Mouse (Mus musculus) CH12.LX (cell line): ENCODE measurements at regions not wholly inside any gene's neighbourhood (a gene's known extent, or its start where the extent isn't known, plus 50 kb on each side); places are given as distances from the start of the nearest gene placed in this dataset.

Experiments
- DNase-seq: peaks from one replicate; pipeline ENCODE4 v3.0.0-alpha.2; 2013; ENCODE audit errors: extremely low read depth
- H3K27ac ChIP-seq: 2 replicates; pipeline ENCODE4 v1.5.1; 2012; ENCODE audit warnings: low read depth, mild to moderate bottlenecking, control low read depth, moderate library complexity; ENCODE audit not compliant: insufficient read depth
- H3K27me3 ChIP-seq: replicated peaks from 2 replicates; pipeline ENCODE3; 2012; ENCODE audit warnings: inconsistent platforms
- H3K36me3 ChIP-seq, 2 experiments: replicated peaks in 1 of 2; 2 replicates each; pipeline versions ENCODE3 to v1.6.1; 2012; ENCODE audit warnings: inconsistent platforms in 1 of 2, low read length in 1 of 2, mild to moderate bottlenecking in 1 of 2, mixed read lengths in 1 of 2, moderate library complexity in 1 of 2; ENCODE audit not compliant: control insufficient read depth in 1 of 2, insufficient read depth in 1 of 2
- H3K4me1 ChIP-seq, 2 experiments: 2 replicates each; pipeline ENCODE4 v1.6.1; 2012; ENCODE audit warnings: inconsistent platforms in 1 of 2, moderate library complexity in 1 of 2; ENCODE audit not compliant: insufficient read depth in 2 of 2, control insufficient read depth in 1 of 2
- H3K4me2 ChIP-seq: 2 replicates; pipeline ENCODE4 v1.6.1; 2012; ENCODE audit warnings: low read depth, mild to moderate bottlenecking, control low read depth; ENCODE audit not compliant: poor library complexity, insufficient read depth, severe bottlenecking
- H3K4me3 ChIP-seq, 3 experiments: fragments of 150-350 bp in 1 of 3; sonication (generic) in 1 of 3; replicated peaks in 1 of 3; 2 replicates each; pipeline versions ENCODE3 to v1.5.1; 2011 to 2012; ENCODE audit warnings: low read depth in 2 of 3, low read length in 2 of 3, mild to moderate bottlenecking in 2 of 3, moderate library complexity in 2 of 3, control low read depth in 1 of 3, improper control_type of control experiment in 1 of 3, inconsistent platforms in 1 of 3, mixed read lengths in 1 of 3; ENCODE audit not compliant: poor library complexity in 1 of 3
- H3K79me2 ChIP-seq: replicated peaks from 2 replicates; pipeline ENCODE4 v1.6.1; 2012; ENCODE audit warnings: mild to moderate bottlenecking, moderate library complexity; ENCODE audit not compliant: control insufficient read depth, poor library complexity, insufficient read depth, severe bottlenecking; ENCODE audit errors: extremely low read depth
- H3K9ac ChIP-seq: 2 replicates; pipeline ENCODE4 v1.6.1; 2012; ENCODE audit warnings: low read depth, mild to moderate bottlenecking, control low read depth, moderate library complexity; ENCODE audit not compliant: insufficient read depth
- H3K9me3 ChIP-seq: replicated peaks from 2 replicates; pipeline ENCODE3; 2012; ENCODE audit warnings: low read length, inconsistent platforms, mixed read lengths
- BHLHE40 ChIP-seq: IDR thresholded peaks from 2 replicates; pipeline ENCODE4 v1.6.1; 2011; ENCODE audit warnings: mild to moderate bottlenecking, low read depth, low read length, improper control_type of control experiment
- CTCF ChIP-seq, 2 experiments: IDR thresholded peaks in 1 of 2; conservative IDR thresholded peaks in 1 of 2; 2 replicates each; pipeline ENCODE4 v1.5.1; 2011 to 2012; ENCODE audit warnings: low read depth in 2 of 2, low read length in 2 of 2, improper control_type of control experiment in 1 of 2, inconsistent platforms in 1 of 2, mild to moderate bottlenecking in 1 of 2, moderate library complexity in 1 of 2
- ELF1 ChIP-seq: IDR thresholded peaks from 2 replicates; pipeline ENCODE4 v1.6.1; 2014; ENCODE audit warnings: low read depth, mild to moderate bottlenecking, inconsistent platforms, low read length, improper control_type of control experiment
- EP300 ChIP-seq: IDR thresholded peaks from 2 replicates; pipeline ENCODE4 v1.6.1; 2011; ENCODE audit warnings: low read length, improper control_type of control experiment
- ETS1 ChIP-seq: conservative IDR thresholded peaks from 2 replicates; pipeline ENCODE4 v1.6.1; 2012; ENCODE audit warnings: low read depth, mild to moderate bottlenecking, inconsistent platforms, low read length, improper control_type of control experiment, moderate library complexity
- GABPA ChIP-seq: IDR thresholded peaks from 2 replicates; pipeline ENCODE4 v1.6.1; 2012; ENCODE audit warnings: low read depth, low read length, improper control_type of control experiment, inconsistent platforms; ENCODE audit not compliant: insufficient replicate concordance
- HCFC1 ChIP-seq: IDR thresholded peaks from 2 replicates; pipeline ENCODE4 v1.6.1; 2012; ENCODE audit warnings: low read depth, mild to moderate bottlenecking, inconsistent platforms, low read length, improper control_type of control experiment
- KAT2A ChIP-seq: IDR thresholded peaks from 2 replicates; pipeline ENCODE4 v1.6.1; 2012; ENCODE audit warnings: low read length, improper control_type of control experiment, inconsistent platforms; ENCODE audit not compliant: insufficient replicate concordance
- MAFK ChIP-seq: IDR thresholded peaks from 2 replicates; pipeline ENCODE4 v1.6.1; 2011; ENCODE audit warnings: low read length, improper control_type of control experiment; ENCODE audit not compliant: insufficient replicate concordance
- MAZ ChIP-seq: IDR thresholded peaks from 2 replicates; pipeline ENCODE4 v1.6.1; 2012; ENCODE audit warnings: low read depth, mild to moderate bottlenecking, inconsistent platforms, low read length, improper control_type of control experiment, moderate library complexity
- MEF2A ChIP-seq: IDR thresholded peaks from 2 replicates; pipeline ENCODE4 v1.6.1; 2014; ENCODE audit warnings: low read depth, mild to moderate bottlenecking, inconsistent platforms, low read length, improper control_type of control experiment, borderline replicate concordance
- MYC ChIP-seq: IDR thresholded peaks from 2 replicates; pipeline ENCODE4 v1.6.1; 2011; ENCODE audit warnings: low read depth, mild to moderate bottlenecking, improper control_type of control experiment, low read length
- NELFE ChIP-seq: IDR thresholded peaks from 2 replicates; pipeline ENCODE4 v1.6.1; 2011; ENCODE audit warnings: low read depth, low read length, improper control_type of control experiment
- POLR2A ChIP-seq: IDR thresholded peaks from 2 replicates; pipeline ENCODE4 v1.6.1; 2011; ENCODE audit warnings: low read depth, mild to moderate bottlenecking, improper control_type of control experiment, low read length
- POLR2AphosphoS2 ChIP-seq: IDR thresholded peaks from 2 replicates; pipeline ENCODE4 v1.6.1; 2011; ENCODE audit warnings: low read depth, low read length, improper control_type of control experiment
- RAD21 ChIP-seq: IDR thresholded peaks from 2 replicates; pipeline ENCODE4 v1.6.1; 2011; ENCODE audit warnings: low read depth, mild to moderate bottlenecking, low read length, improper control_type of control experiment, moderate library complexity
- SIN3A ChIP-seq: IDR thresholded peaks from 2 replicates; pipeline ENCODE4 v1.6.1; 2012; ENCODE audit warnings: low read length, improper control_type of control experiment, inconsistent platforms
- TBP ChIP-seq: conservative IDR thresholded peaks from 2 replicates; pipeline ENCODE4 v1.6.1; 2011; ENCODE audit warnings: low read depth, low read length, improper control_type of control experiment
- USF1 ChIP-seq: IDR thresholded peaks from 2 replicates; pipeline ENCODE4 v1.6.1; 2014; ENCODE audit warnings: low read depth, mild to moderate bottlenecking, inconsistent platforms, low read length, improper control_type of control experiment
- USF2 ChIP-seq: conservative IDR thresholded peaks from 2 replicates; pipeline ENCODE4 v1.6.1; 2011; ENCODE audit warnings: low read depth, low read length, improper control_type of control experiment
- ZC3H11A ChIP-seq: IDR thresholded peaks from 2 replicates; pipeline ENCODE4 v1.6.1; 2012; ENCODE audit warnings: low read depth, mild to moderate bottlenecking, inconsistent platforms, low read length, improper control_type of control experiment
- ZKSCAN1 ChIP-seq: IDR thresholded peaks from 2 replicates; pipeline ENCODE4 v1.6.1; 2012; ENCODE audit warnings: low read depth, inconsistent platforms, low read length, improper control_type of control experiment, borderline replicate concordance
- ZMIZ1 ChIP-seq: IDR thresholded peaks from 2 replicates; pipeline ENCODE4 v1.6.1; 2012; ENCODE audit warnings: low read depth, mild to moderate bottlenecking, inconsistent platforms, low read length, improper control_type of control experiment
- ZNF384 ChIP-seq: IDR thresholded peaks from 2 replicates; pipeline ENCODE4 v1.6.1; 2012; ENCODE audit warnings: low read depth, low read length, improper control_type of control experiment, inconsistent platforms
- dilution Hi-C: fragments of 300-500 bp; cut with MboI; formaldehyde crosslinking; loops from 2 replicates; pipeline ENCODE4 v1.14.3; 2020; ENCODE audit warnings: low sequenced_read_pairs; ENCODE audit not compliant: extremely low pct_unique_long_range_greater_than_20kb, extremely low pct_ligation_motif_present
- in situ Hi-C: fragments of 300-500 bp; cut with MboI; formaldehyde crosslinking; loops from 3 replicates; pipeline ENCODE4 v1.14.3; 2019; ENCODE audit warnings: low sequenced_read_pairs, low pct_ligation_motif_present, low pct_unique_long_range_greater_than_20kb, mixed read lengths

DNA sequence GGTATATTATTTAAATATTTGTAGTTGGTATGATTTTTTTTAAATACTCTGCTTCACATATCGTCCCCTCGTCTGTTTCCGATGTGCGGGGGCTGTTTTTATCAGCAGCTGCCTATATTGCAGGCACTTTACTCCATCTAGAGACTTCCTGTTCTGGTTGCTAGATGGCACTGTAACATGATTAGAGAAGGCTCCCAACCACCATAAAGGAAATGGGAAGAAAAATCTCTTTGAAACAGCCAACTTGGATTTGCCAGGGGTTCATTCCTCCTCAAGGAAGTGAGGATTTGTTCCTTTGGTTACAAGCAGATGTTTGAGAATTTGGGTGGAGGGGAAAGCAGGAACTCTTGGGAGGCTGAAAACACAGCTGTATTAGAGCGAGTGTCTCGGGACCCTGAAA lies 112.3 kb upstream of the Ndn start:
- dilution Hi-C loops, result no loop called here
- Histone ChIP-seq H3K4me2 (no peak overlapping the region), H3K27me3 (no peaks in the 10 kb centered on the region), H3K27ac (no peak overlapping the region), H3K9ac (no peak overlapping the region), H3K4me3 (no peak overlapping the region), H3K79me2 (no peaks in the 10 kb centered on the region), H3K9me3 (peaks cover 32% of the 10 kb centered on the region), H3K4me1 (no peaks in the 10 kb centered on the region), H3K36me3 (no peaks in the 10 kb centered on the region)
- in situ Hi-C loops, result loop anchor here (25.0 kb wide), 1 partner anchor 153 kb away; the partner anchor contains the start of gene Magel2
- TF ChIP-seq MAZ (no peak), EP300 (no peak), MYC (no peak), ZMIZ1 (no peak), CTCF (conservative IDR thresholded peaks at IDR 0.05 in 1 of 2, IDR thresholded peaks at IDR 0.05 in 1 of 2; ENCODE audit: low read depth in 2 of 2, low read length in 2 of 2) (no peak), ZC3H11A (no peak), TBP (no peak), MEF2A (no peak), KAT2A (no peak)
- no peak for DNase-seq

GRCm38 (mm10) chr7:62235766-62236165 lies 110.6 kb upstream of the Ndn start:
- Histone ChIP-seq H3K27me3 (no peaks in the 10 kb centered on the region), H3K4me1 (no peaks in the 10 kb centered on the region), H3K27ac (no peak overlapping the region), H3K9me3 (peaks cover 29% of the 10 kb centered on the region), H3K79me2 (no peaks in the 10 kb centered on the region), H3K4me2 (no peak overlapping the region), H3K4me3 (no peak overlapping the region)
- in situ Hi-C loops, result loop anchor here (25.0 kb wide), 1 partner anchor 152 kb away; the partner anchor contains the start of gene Magel2
- no peak for TF ChIP-seq ZKSCAN1
- TF ChIP-seq MYC, result no peak
- TF ChIP-seq MAFK, result no peak
- TF ChIP-seq USF2, result no peak
- no peak for TF ChIP-seq KAT2A
- TF ChIP-seq RAD21, result no peak
- TF ChIP-seq GABPA, result no peak
- no peak for TF ChIP-seq POLR2A
- TF ChIP-seq NELFE, result no peak
- TF ChIP-seq POLR2AphosphoS2, result no peak
- TF ChIP-seq ZNF384, result no peak
- TF ChIP-seq HCFC1, result no peak
- TF ChIP-seq SIN3A, result no peak
- no peak for TF ChIP-seq ETS1
- TF ChIP-seq ELF1, result no peak
- no peak for TF ChIP-seq MAZ
- TF ChIP-seq BHLHE40, result no peak
- TF ChIP-seq USF1, result no peak
- TF ChIP-seq ZC3H11A, result no peak
- TF ChIP-seq, all 38 proteins: peak for 0
- dilution Hi-C loops, result no loop called here
- DNase-seq, result no peak
- H3K9ac ChIP-seq, result no peak overlapping the region
- H3K36me3 ChIP-seq, result no peaks in the 10 kb centered on the region
